Mouse (Mus musculus) stomach, embryonic 15.5 days (tissue): Measurements from ENCODE around the gene Rcn2. TPM values are rescaled to one million over a fixed set of nuclear protein-coding genes. Genes with fewer than 3 reads are reported as not detected.
"Not testable (repeated sequence)": the region's sequence is repeated elsewhere in the genome, so short reads cannot be mapped to it uniquely, and the experiment has no call there.

Source experiments
- ATAC-seq: fragments of 200-750 bp; cut with Nextera tagmentation; 2 replicates; pipeline ENCODE4 v1.8.0; 2017; ENCODE audit warnings: low read depth, moderate number of reproducible peaks, moderate TSS enrichment; ENCODE audit not compliant: insufficient read depth, low FRiP score
- H3K27ac ChIP-seq: fragments of 300-500 bp; sonication (generic); 2 replicates; pipeline ENCODE4 v1.5.1; 2015; ENCODE audit warnings: mild to moderate bottlenecking, inconsistent platforms
- H3K27me3 ChIP-seq: fragments of 300-500 bp; sonication (generic); replicated peaks from 2 replicates; pipeline ENCODE4 v1.6.1; 2015; ENCODE audit warnings: inconsistent platforms
- H3K36me3 ChIP-seq: fragments of 300-500 bp; sonication (generic); 2 replicates; pipeline ENCODE4 v1.6.1; 2015; ENCODE audit warnings: inconsistent platforms
- H3K4me1 ChIP-seq: fragments of 300-500 bp; sonication (generic); 2 replicates; pipeline ENCODE4 v1.6.1; 2015; ENCODE audit warnings: inconsistent platforms
- H3K4me2 ChIP-seq: fragments of 300-500 bp; sonication (generic); 2 replicates; pipeline ENCODE4 v1.6.1; 2015; ENCODE audit warnings: mild to moderate bottlenecking, inconsistent platforms
- H3K4me3 ChIP-seq: fragments of 300-500 bp; sonication (generic); replicated peaks from 2 replicates; pipeline ENCODE4 v1.5.1; 2015; ENCODE audit warnings: inconsistent platforms
- H3K9ac ChIP-seq: fragments of 300-500 bp; sonication (generic); 2 replicates; pipeline ENCODE4 v1.6.1; 2015; ENCODE audit warnings: inconsistent platforms
- H3K9me3 ChIP-seq: fragments of 300-500 bp; sonication (generic); 2 replicates; pipeline ENCODE4 v1.6.1; 2016; ENCODE audit warnings: inconsistent platforms
- WGBS: fragments of 180-500 bp; shearing (Covaris S2); methylation state at CpG from one replicate; pipeline ENCODE4 v1.1.7; 2015; 5-methylcytosine and 5-hydroxymethylcytosine counted together
- polyA plus RNA-seq: library from polyadenylated mRNA; unstranded; fragments of >200 nt; fragmentation: Nextera tagmentation; extraction: Ambion mirVana; gene quantifications from 2 replicates; pipeline ENCODE4 v1.2.1, GENCODE M21; 2015

Rcn2 gene
- polyA plus RNA-seq: 187 and 192 TPM in 2 replicates

DNA sequence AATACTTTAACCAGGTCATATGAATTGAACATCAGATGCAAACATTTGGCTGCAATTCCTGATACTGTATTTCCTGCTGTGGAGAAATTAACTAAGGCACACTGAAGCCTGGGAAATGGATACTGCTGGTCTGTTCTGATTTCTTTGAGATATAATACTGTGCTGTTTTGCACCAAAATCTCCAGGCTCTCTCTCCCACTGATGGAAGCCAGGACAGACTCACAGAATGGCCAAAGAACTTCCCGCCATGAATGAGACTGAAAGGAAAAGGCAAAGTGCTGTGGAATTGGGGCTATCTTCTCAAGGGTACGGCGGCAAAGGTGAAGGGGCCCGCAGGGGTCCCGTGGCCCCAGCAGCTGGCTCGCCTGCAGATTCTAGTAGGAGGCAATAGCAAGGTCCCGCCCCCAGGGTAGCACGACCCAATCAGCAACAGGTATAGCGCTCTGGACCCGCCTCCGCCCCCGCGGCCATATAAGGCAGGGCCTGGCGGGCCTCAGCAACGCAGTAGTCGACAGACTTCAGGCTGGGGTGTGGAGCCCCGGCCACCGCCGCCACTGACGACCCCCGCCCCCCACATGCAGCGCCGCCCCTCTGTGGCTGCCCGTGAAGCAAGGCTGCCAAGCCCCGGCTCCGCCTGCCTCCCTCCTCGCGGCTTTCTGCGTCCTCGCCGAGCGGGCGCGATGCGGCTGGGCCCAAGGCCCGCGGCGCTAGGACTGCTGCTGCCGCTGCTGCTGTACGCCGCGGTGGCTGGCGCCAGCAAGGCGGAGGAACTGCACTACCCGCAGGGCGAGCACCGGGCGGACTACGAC lies at the start of gene Rcn2:
TSS of gene Rcn2 (plus strand) at position 474 of the 809 bp plus-strand sequence.
- Histone ChIP-seq H3K4me3 (peak within 1 kb of the TSS; percentile 76), H3K36me3 (no peaks in the 10 kb centered on the region), H3K27me3 (no peaks in the 10 kb centered on the region), H3K9me3 (no peaks in the 10 kb centered on the region), H3K27ac (peak within 1 kb of the TSS; percentile 96), H3K4me1 (peaks cover 7% of the 10 kb centered on the region; the same call in 1 of the 2 replicates), H3K9ac (peak within 1 kb of the TSS; percentile 87), H3K4me2 (peak within 1 kb of the TSS; percentile 65)
- under 1% methylated on average over 48 of the region's 49 CpGs for WGBS
- ATAC-seq: peak; percentile 100

DNA sequence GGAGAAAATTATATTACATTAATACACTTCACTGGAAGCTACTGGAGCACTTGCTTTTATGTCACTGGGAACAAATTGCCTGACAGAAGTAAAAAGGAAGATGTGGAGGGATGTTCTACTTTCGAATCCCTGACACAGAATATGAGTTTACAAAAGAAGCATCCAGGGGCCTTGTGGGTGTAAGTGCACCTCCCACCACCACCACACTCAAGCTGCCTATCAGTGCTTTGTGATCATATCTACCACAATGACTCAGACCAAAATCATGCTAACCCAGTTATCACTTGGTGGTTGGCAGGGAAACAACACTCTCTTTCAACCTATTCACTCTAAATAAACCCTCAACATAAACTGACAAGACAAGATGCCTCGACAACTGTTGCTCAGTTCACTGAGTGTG lies 37.0 kb upstream of the Rcn2 start:
- not testable (repeated sequence) for H3K4me3 ChIP-seq, ATAC-seq, H3K9ac ChIP-seq, H3K4me1 ChIP-seq, H3K9me3 ChIP-seq, H3K27ac ChIP-seq, H3K27me3 ChIP-seq, H3K4me2 ChIP-seq, H3K36me3 ChIP-seq
- 80% methylated on average over 2 of the region's 2 CpGs for WGBS

DNA sequence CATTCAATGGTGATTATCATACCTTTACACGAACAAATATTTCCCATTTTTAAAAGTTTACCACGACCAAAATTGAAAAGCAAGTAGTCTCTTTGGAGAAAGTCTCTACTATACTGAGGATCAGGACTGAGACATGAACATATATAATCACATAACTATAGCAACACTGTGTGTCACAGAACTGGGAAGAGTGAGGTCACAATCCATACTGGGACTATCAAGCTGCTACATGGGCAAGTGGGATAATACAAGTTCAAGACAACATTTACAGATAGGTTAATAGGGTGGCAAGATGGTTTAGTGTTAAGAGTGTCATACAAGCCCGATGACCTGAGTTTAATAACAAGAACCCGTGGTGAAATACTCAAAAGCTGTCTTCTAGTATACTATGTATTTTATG lies 31.2 kb upstream of the Rcn2 start, which contains the start of gene 4930563M21Rik:
TSS of gene 4930563M21Rik (minus strand) at position 101 of the 400 bp plus-strand sequence.
- WGBS: 73% methylated on average over 4 of the region's 4 CpGs
- Histone ChIP-seq H3K9ac (no peak within 1 kb of the TSS), H3K4me1 (no peaks in the 10 kb centered on the region), H3K4me2 (no peak within 1 kb of the TSS), H3K9me3 (no peaks in the 10 kb centered on the region), H3K27me3 (no peaks in the 10 kb centered on the region), H3K27ac (no peak within 1 kb of the TSS), H3K36me3 (no peaks in the 10 kb centered on the region), H3K4me3 (no peak within 1 kb of the TSS)
- ATAC-seq: no peak

- Histone ChIP-seq H3K9me3 (no peaks in the 10 kb centered on the region), H3K4me1 (no peaks in the 10 kb centered on the region), H3K27me3 (no peaks in the 10 kb centered on the region), H3K36me3 (no peaks in the 10 kb centered on the region), H3K27ac (no peak overlapping the region), H3K4me3 (no peak overlapping the region), H3K4me2 (no peak overlapping the region), H3K9ac (no peak overlapping the region)
- 61% methylated on average over 2 of the region's 2 CpGs for WGBS
- no peak for ATAC-seq
These were observed 16.9 kb upstream of the Rcn2 start for GRCm38 (mm10) chr9:56024772-56025171.

DNA sequence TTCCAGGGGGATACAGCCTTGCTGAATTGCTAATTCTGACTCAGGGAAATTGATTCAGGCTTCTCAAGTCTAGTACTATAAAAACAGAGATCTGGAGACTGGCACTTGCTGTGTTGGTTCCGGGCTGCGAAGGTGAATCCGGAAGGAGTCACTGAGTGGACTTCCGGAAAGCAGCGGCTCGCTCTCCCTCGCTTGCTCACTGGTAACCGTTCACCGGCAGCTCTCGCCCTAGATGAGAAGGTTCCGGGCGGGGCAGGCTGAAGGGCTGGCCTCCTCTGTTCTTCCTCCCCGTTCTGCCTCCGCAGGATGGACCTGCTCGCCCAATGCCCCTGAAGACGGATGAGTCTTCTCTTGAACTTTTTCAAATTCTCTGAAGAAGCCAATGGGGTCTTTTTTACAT lies 14.4 kb upstream of the Rcn2 start:
- no peak overlapping the region for H3K4me3 ChIP-seq
- H3K27ac ChIP-seq: no peak overlapping the region
- H3K4me2 ChIP-seq: no peak overlapping the region
- H3K27me3 ChIP-seq: no peaks in the 10 kb centered on the region
- WGBS: 77% methylated on average over 16 of the region's 16 CpGs
- no peaks in the 10 kb centered on the region for H3K4me1 ChIP-seq
- ATAC-seq: no peak
- no peak overlapping the region for H3K9ac ChIP-seq
- no peaks in the 10 kb centered on the region for H3K36me3 ChIP-seq
- no peaks in the 10 kb centered on the region for H3K9me3 ChIP-seq

DNA sequence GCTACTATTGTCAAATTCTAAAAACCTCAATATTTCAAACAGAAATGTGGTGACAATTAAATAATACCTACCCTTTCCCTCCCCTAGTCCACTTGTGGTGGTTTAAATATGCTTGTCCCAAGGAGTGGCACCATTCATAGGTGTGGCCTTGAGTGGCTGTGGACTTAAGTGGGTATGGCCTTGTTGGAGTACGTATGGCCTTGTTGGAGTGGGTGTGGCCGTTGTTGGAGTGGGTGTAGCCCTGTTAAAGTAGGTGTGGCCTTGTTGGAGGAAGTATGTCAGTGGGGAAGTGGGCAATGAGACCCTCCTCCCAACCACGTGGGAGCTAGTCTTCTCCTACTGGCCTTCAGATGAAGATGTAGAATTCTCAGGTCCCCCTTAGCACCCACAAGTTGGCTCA lies 9.4 kb upstream of the Rcn2 start:
- ATAC-seq: no peak
- no peak overlapping the region for H3K4me3 ChIP-seq
- no peaks in the 10 kb centered on the region for H3K9me3 ChIP-seq
- no peaks in the 10 kb centered on the region for H3K27me3 ChIP-seq
- H3K4me1 ChIP-seq: no peaks in the 10 kb centered on the region
- H3K27ac ChIP-seq: no peak overlapping the region
- H3K9ac ChIP-seq: no peak overlapping the region
- no peaks in the 10 kb centered on the region for H3K36me3 ChIP-seq
- 55% methylated on average over 3 of the region's 3 CpGs for WGBS
- H3K4me2 ChIP-seq: no peak overlapping the region

- Histone ChIP-seq H3K9ac (peak overlapping the region; percentile 87), H3K27ac (peak overlapping the region; percentile 96), H3K36me3 (no peaks in the 10 kb centered on the region), H3K4me1 (peaks cover 7% of the 10 kb centered on the region; the same call in 1 of the 2 replicates), H3K27me3 (no peaks in the 10 kb centered on the region), H3K9me3 (no peaks in the 10 kb centered on the region), H3K4me2 (peak overlapping the region; percentile 65), H3K4me3 (peak overlapping the region; percentile 76)
- WGBS: under 1% methylated on average over 16 of the region's 16 CpGs
- ATAC-seq: no peak
These were observed 556 bp downstream of the Rcn2 start for GRCm38 (mm10) chr9:56042181-56042621.

GRCm38 (mm10) chr9:56053796-56054195 lies 12.2 kb downstream of the Rcn2 start:
- Histone ChIP-seq H3K4me3 (no peak overlapping the region), H3K27ac (no peak overlapping the region), H3K36me3 (peaks cover 13% of the 10 kb centered on the region), H3K9me3 (no peaks in the 10 kb centered on the region), H3K9ac (no peak overlapping the region), H3K4me2 (no peak overlapping the region), H3K4me1 (no peaks in the 10 kb centered on the region), H3K27me3 (no peaks in the 10 kb centered on the region)
- no peak for ATAC-seq
- WGBS: 81% methylated on average over 3 of the region's 3 CpGs

DNA sequence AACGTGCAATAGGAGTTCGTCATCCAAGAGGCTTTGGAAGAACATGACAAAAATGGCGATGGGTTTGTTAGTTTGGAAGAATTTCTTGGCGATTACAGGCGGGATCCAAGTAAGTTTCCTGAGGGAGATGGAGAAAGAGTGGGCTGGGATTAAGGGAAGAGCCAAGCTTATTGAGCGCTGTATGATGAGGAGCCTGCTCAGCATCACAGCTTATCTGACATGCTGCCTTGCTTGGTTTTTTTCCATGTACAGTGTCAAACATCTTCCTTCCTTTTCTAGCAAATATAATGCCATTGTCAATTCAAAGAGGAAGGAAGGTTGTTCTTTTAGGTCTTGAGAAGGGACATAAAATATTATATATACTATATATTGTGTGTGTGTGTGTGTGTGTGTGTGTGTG lies 14.5 kb downstream of the Rcn2 start:
- H3K4me2 ChIP-seq: no peak overlapping the region
- ATAC-seq: no peak
- H3K9me3 ChIP-seq: no peaks in the 10 kb centered on the region
- 90% methylated on average over 6 of the region's 6 CpGs for WGBS
- no peak overlapping the region for H3K9ac ChIP-seq
- H3K4me1 ChIP-seq: no peaks in the 10 kb centered on the region
- H3K27ac ChIP-seq: no peak overlapping the region
- peaks cover 26% of the 10 kb centered on the region for H3K36me3 ChIP-seq
- H3K27me3 ChIP-seq: no peaks in the 10 kb centered on the region
- H3K4me3 ChIP-seq: no peak overlapping the region

GRCm38 (mm10) chr9:56062336-56062735 lies 20.7 kb downstream of the Rcn2 start:
- Histone ChIP-seq H3K36me3 (peaks cover 21% of the 10 kb centered on the region), H3K27me3 (no peaks in the 10 kb centered on the region), H3K4me3 (no peak overlapping the region), H3K4me1 (no peaks in the 10 kb centered on the region), H3K9ac (no peak overlapping the region), H3K9me3 (no peaks in the 10 kb centered on the region), H3K27ac (no peak overlapping the region), H3K4me2 (no peak overlapping the region)
- 94% methylated on average over 5 of the region's 5 CpGs for WGBS
- no peak for ATAC-seq

GRCm38 (mm10) chr9:56065011-56065410 lies 23.4 kb downstream of the Rcn2 start:
- Histone ChIP-seq H3K4me1 (no peaks in the 10 kb centered on the region), H3K9ac (no peak overlapping the region), H3K36me3 (peaks cover 15% of the 10 kb centered on the region; the same call in 1 of the 2 replicates), H3K27ac (no peak overlapping the region), H3K9me3 (no peaks in the 10 kb centered on the region), H3K4me2 (no peak overlapping the region), H3K27me3 (no peaks in the 10 kb centered on the region), H3K4me3 (no peak overlapping the region)
- WGBS: 56% methylated on average over 3 of the region's 3 CpGs
- ATAC-seq: no peak

DNA sequence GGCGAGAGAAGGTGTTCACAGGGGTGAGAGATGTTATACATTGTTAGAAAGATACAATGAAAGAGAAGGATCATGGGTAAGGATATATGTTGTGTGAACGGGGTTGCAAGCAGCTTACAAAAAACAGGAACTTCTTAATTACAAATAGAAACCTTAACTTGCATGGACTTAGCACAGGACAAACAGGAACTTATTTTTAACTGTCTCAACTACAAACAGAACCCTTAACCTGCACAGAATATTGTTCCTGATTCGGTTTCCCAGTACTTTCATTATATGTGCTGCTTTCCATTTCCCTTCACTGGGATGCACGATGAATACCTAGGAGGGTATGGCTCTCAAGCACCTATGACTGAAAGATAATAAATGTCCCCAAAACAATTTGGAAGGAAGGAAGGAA lies 26.3 kb downstream of the Rcn2 start:
- 83% methylated on average over 4 of the region's 4 CpGs for WGBS

More for the DNA sequence above, 26.3 kb downstream of the Rcn2 start:
- Histone ChIP-seq H3K4me3 (no peak overlapping the region), H3K27me3 (no peaks in the 10 kb centered on the region), H3K4me1 (no peaks in the 10 kb centered on the region), H3K36me3 (peaks cover 8% of the 10 kb centered on the region; the same call in 1 of the 2 replicates), H3K4me2 (no peak overlapping the region), H3K9me3 (no peaks in the 10 kb centered on the region), H3K27ac (no peak overlapping the region), H3K9ac (no peak overlapping the region)
- no peak for ATAC-seq
